In the genomic region with DNA sequence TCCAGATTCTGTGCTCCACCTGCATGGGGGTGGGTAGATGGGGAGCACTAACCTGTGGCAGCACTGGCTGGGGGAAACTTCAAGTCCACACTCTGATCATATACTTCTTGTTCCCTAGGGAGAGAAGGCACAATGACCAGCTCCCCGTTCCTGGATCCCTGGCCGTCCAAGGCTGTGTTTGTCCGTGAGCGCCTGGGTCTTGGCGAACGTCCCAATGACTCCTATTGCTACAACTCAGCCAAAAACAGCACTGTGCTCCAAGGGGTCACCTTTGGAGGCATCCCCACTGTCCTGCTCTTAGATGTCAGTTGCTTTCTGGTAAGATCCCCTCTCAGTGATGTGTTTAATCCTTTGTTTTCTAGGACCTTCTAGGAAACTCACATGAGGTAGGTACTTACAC, we compare ENCODE assay signal across 14 mouse cellular contexts. TPM values are rescaled to one million over a fixed set of nuclear protein-coding genes. Genes with fewer than 3 reads are reported as not detected.
DNase-seq lines count a peak whose midpoint lies in the region; ATAC-seq and TF ChIP-seq lines count a peak whose summit lies in the region.
"Had no signal": no experiment of that assay in that cellular context is flagged by ENCODE, and none has a peak within 500 bp of the region (broad histone marks: within the 10 kb centered on the region; RNA-seq: fewer than 3 reads in every experiment).

No protein-coding gene starts in this region.

- intact Hi-C loops in heart, postnatal 36 days (cut with DNase I): no loop called here

- ATAC-seq in heart, embryonic 16.5 days (replicated peaks; ENCODE audit: extremely low read depth, insufficient read depth, low FRiP score): no peak
- ATAC-seq in limb, embryonic 14.5 days (ENCODE audit: low FRiP score, low read depth): no peak
- no peak for ATAC-seq in midbrain, embryonic 15.5 days (replicated peaks)

- no peaks in the 10 kb centered on the region for H3K27me3 ChIP-seq in heart, embryonic 16.5 days (ENCODE audit: control insufficient read depth, insufficient read depth, low read length)
- no peaks in the 10 kb centered on the region for H3K27me3 ChIP-seq in limb, embryonic 14.5 days (ENCODE audit: control insufficient read depth, insufficient read depth, low read length)
- peaks cover 24% of the 10 kb centered on the region for H3K27me3 ChIP-seq in midbrain, embryonic 15.5 days (replicated peaks)
- H3K27me3 ChIP-seq: heart, embryonic 15.5 days had no signal

- WGBS in heart, embryonic 16.5 days: 70% methylated on average over 6 of the region's 6 CpGs
- 78% methylated on average over 6 of the region's 6 CpGs for whole genome bisulfite sequencing in limb, embryonic 14.5 days
- 88% methylated on average over 6 of the region's 6 CpGs for WGBS in midbrain, embryonic 15.5 days

- 0 out of 2 replicates have a peak overlapping the region, but pooled peaks have one; percentile 1 for H3K9ac ChIP-seq in heart, embryonic 16.5 days (ENCODE audit: low read length)
- H3K9ac ChIP-seq in limb, embryonic 14.5 days (ENCODE audit: low read depth, low read length, severe bottlenecking): no peak overlapping the region
- no peak overlapping the region for H3K9ac ChIP-seq in midbrain, embryonic 15.5 days
- H3K9ac ChIP-seq: embryonic facial prominence, embryonic 12.5 days had no signal

- H3K4me3 ChIP-seq in heart, embryonic 16.5 days (ENCODE audit: low read length): no peak overlapping the region
- H3K4me3 ChIP-seq in limb, embryonic 14.5 days (replicated peaks; ENCODE audit: low read length): no peak overlapping the region
- H3K4me3 ChIP-seq in midbrain, embryonic 15.5 days: no peak overlapping the region
- H3K4me3 ChIP-seq: embryonic facial prominence, embryonic 12.5 days; heart, embryonic 15.5 days; midbrain, embryonic 10.5 days had no signal

- TF ChIP-seq POLR2A in limb, embryonic 14.5 days (IDR thresholded peaks at IDR 0.05; ENCODE audit: borderline replicate concordance, extremely low read depth, insufficient read depth, insufficient read length): no peak

- H3K36me3 ChIP-seq in heart, embryonic 16.5 days (ENCODE audit: control insufficient read depth, insufficient read depth): peaks cover 13% of the 10 kb centered on the region
- H3K36me3 ChIP-seq in limb, embryonic 14.5 days (ENCODE audit: control insufficient read depth, insufficient read depth, low read length): peaks cover 38% of the 10 kb centered on the region
- no peaks in the 10 kb centered on the region for H3K36me3 ChIP-seq in midbrain, embryonic 15.5 days (replicated peaks)
- H3K36me3 ChIP-seq: embryonic facial prominence, embryonic 12.5 days; midbrain, embryonic 10.5 days had no signal

- no peak for DNase-seq in heart, postnatal 36 days
- peak; percentile 61 for DNase-seq in testis, postnatal 10 days (ENCODE audit: low spot score)
- no peak for DNase-seq in testis, postnatal 14 days (ENCODE audit: low spot score)
- DNase-seq in limb, embryonic 14.5 days (ENCODE audit: low spot score): no peak
- DNase-seq in cerebellum, adult 8-10 months: no peak
- DNase-seq in urinary bladder, postnatal 4 days (ENCODE audit: low spot score in 2 of 2): no peak
- DNase-seq: gastrocnemius, postnatal 36 days had no signal

- no peaks in the 10 kb centered on the region; the same call in 1 of the 2 replicates for H3K9me3 ChIP-seq in heart, embryonic 16.5 days (replicated peaks; ENCODE audit: control insufficient read depth, low read length)
- no peaks in the 10 kb centered on the region for H3K9me3 ChIP-seq in limb, embryonic 14.5 days (ENCODE audit: control insufficient read depth, low read length)
- H3K9me3 ChIP-seq in midbrain, embryonic 15.5 days: no peaks in the 10 kb centered on the region
- H3K9me3 ChIP-seq: embryonic facial prominence, embryonic 12.5 days; G1E; heart, embryonic 15.5 days; midbrain, embryonic 10.5 days had no signal

- no peak overlapping the region for H3K4me2 ChIP-seq in heart, embryonic 16.5 days (ENCODE audit: low read depth, low read length)
- H3K4me2 ChIP-seq in limb, embryonic 14.5 days (replicated peaks; ENCODE audit: low read depth, low read length, severe bottlenecking): peak overlapping the region; percentile 43
- no peak overlapping the region for H3K4me2 ChIP-seq in midbrain, embryonic 15.5 days

- no peak overlapping the region for H3K27ac ChIP-seq in heart, embryonic 16.5 days (ENCODE audit: low read length)
- H3K27ac ChIP-seq in limb, embryonic 14.5 days (replicated peaks; ENCODE audit: low read depth, low read length): peak overlapping the region; percentile 90
- H3K27ac ChIP-seq in midbrain, embryonic 15.5 days: no peak overlapping the region

- H3K4me1 ChIP-seq in heart, embryonic 16.5 days (ENCODE audit: control insufficient read depth, insufficient read depth, low read length): peaks cover 37% of the 10 kb centered on the region
- H3K4me1 ChIP-seq in limb, embryonic 14.5 days (ENCODE audit: control insufficient read depth, insufficient read depth, low read length): peaks cover 40% of the 10 kb centered on the region
- peaks cover 13% of the 10 kb centered on the region for H3K4me1 ChIP-seq in midbrain, embryonic 15.5 days

RNA-seq across cellular contexts. Expression of a gene that starts 4.3 kb away (rescaled TPM):
- polyA plus RNA-seq in heart, embryonic 16.5 days (2015; fragmentation: Nextera tagmentation; extraction: Ambion mirVana): 11.2 and 14.8 TPM in 2 replicates
- 10 to 100 TPM; 13.8 to 13.9 TPM for total RNA-seq in heart, postnatal 36 days (2021)
- polyA plus RNA-seq in limb, embryonic 14.5 days (2012; rRNA removed): 47.9 and 56.9 TPM in 2 replicates
- polyA plus RNA-seq in limb, embryonic 14.5 days (2014; fragmentation: Nextera tagmentation; extraction: Ambion mirVana): 18.2 and 19.1 TPM in 2 replicates
- polyA plus RNA-seq in midbrain, embryonic 15.5 days (2015; fragmentation: Nextera tagmentation; extraction: Ambion mirVana): 1.4 and 1.8 TPM in 2 replicates

RNA-seq across cellular contexts. Expression of a gene that starts 11.6 kb away (rescaled TPM):
- polyA plus RNA-seq in heart, embryonic 16.5 days (2015; fragmentation: Nextera tagmentation; extraction: Ambion mirVana): 1.1 and 1.5 TPM in 2 replicates
- total RNA-seq in heart, postnatal 36 days (2021): 1 to 10 TPM in 1 of 2 experiments, under 1 TPM in 1; 0.95 to 1.0 TPM
- polyA plus RNA-seq in limb, embryonic 14.5 days (2012; rRNA removed): 4.1 and 4.8 TPM in 2 replicates
- 2.7 and 3.5 TPM in 2 replicates for polyA plus RNA-seq in limb, embryonic 14.5 days (2014; fragmentation: Nextera tagmentation; extraction: Ambion mirVana)
- 0.22 and 0.28 TPM in 2 replicates for polyA plus RNA-seq in midbrain, embryonic 15.5 days (2015; fragmentation: Nextera tagmentation; extraction: Ambion mirVana)
- total RNA-seq: G1E had no signal
- polyA plus RNA-seq: G1E had no signal

RNA-seq across cellular contexts. Expression of a gene that starts 42.4 kb away (rescaled TPM):
- 55.1 and 60.6 TPM in 2 replicates for polyA plus RNA-seq in heart, embryonic 16.5 days (2015; fragmentation: Nextera tagmentation; extraction: Ambion mirVana)
- 10 to 100 TPM; 12.5 to 15.6 TPM for total RNA-seq in heart, postnatal 36 days (2021)
- polyA plus RNA-seq in limb, embryonic 14.5 days (2012; rRNA removed): 62.5 and 80.3 TPM in 2 replicates
- 91.5 and 95.6 TPM in 2 replicates for polyA plus RNA-seq in limb, embryonic 14.5 days (2014; fragmentation: Nextera tagmentation; extraction: Ambion mirVana)
- polyA plus RNA-seq in midbrain, embryonic 15.5 days (2015; fragmentation: Nextera tagmentation; extraction: Ambion mirVana): 76.7 and 79.8 TPM in 2 replicates

RNA-seq across cellular contexts. Expression of a gene that starts 53.5 kb away (rescaled TPM):
- 0.06 and 0.08 TPM in 2 replicates for polyA plus RNA-seq in heart, embryonic 16.5 days (2015; fragmentation: Nextera tagmentation; extraction: Ambion mirVana)
- total RNA-seq in heart, postnatal 36 days (2021): not detected
- polyA plus RNA-seq in limb, embryonic 14.5 days (2012; rRNA removed): 0.11 and 0.36 TPM in 2 replicates
- polyA plus RNA-seq in limb, embryonic 14.5 days (2014; fragmentation: Nextera tagmentation; extraction: Ambion mirVana): 0.17 and 0.80 TPM in 2 replicates
- polyA plus RNA-seq in midbrain, embryonic 15.5 days (2015; fragmentation: Nextera tagmentation; extraction: Ambion mirVana): 2.4 and 2.5 TPM in 2 replicates
- total RNA-seq: gastrocnemius, postnatal 36 days had no signal
- polyA plus RNA-seq: G1E; midbrain, embryonic 10.5 days; spleen, adult 2 months had no signal
